8 mouse cellular contexts compared by ENCODE assay signal in genomic region chr2:13523540-13524456, GRCm38 (mm10). TPM values are rescaled to one million over a fixed set of nuclear protein-coding genes. Genes with fewer than 3 reads are reported as not detected.
DNase-seq lines count a peak whose midpoint lies in the region; ATAC-seq and TF ChIP-seq lines count a peak whose summit lies in the region.

No protein-coding gene starts in this region.

- H3K4me1 ChIP-seq in midbrain, embryonic 14.5 days (ENCODE audit: control insufficient read depth, insufficient read depth, low read length), result 0 out of 2 replicates have a peak, but pooled peaks cover 4% of the 10 kb centered on the region
- H3K4me1 ChIP-seq in midbrain, embryonic 13.5 days (replicated peaks), result peaks cover 12% of the 10 kb centered on the region; the same call in 1 of the 2 replicates
- no peaks in the 10 kb centered on the region for H3K4me1 ChIP-seq in forebrain, postnatal 0 days (ENCODE audit: insufficient read depth)

- H3K27ac ChIP-seq in midbrain, embryonic 14.5 days (replicated peaks; ENCODE audit: low read depth, low read length), result no peak overlapping the region
- H3K27ac ChIP-seq in midbrain, embryonic 13.5 days, result no peak overlapping the region
- H3K27ac ChIP-seq in forebrain, postnatal 0 days (ENCODE audit: low read depth, low read length), result no peak overlapping the region

- WGBS in midbrain, embryonic 14.5 days, result 70% methylated on average over 8 of the region's 8 CpGs
- 64% methylated on average over 8 of the region's 8 CpGs for WGBS in midbrain, embryonic 13.5 days
- WGBS in forebrain, postnatal 0 days, result 62% methylated on average over 8 of the region's 8 CpGs

- H3K9me3 ChIP-seq in midbrain, embryonic 14.5 days (ENCODE audit: control insufficient read depth, low read length), result no peaks in the 10 kb centered on the region
- no peaks in the 10 kb centered on the region for H3K9me3 ChIP-seq in midbrain, embryonic 13.5 days
- no peaks in the 10 kb centered on the region for H3K9me3 ChIP-seq in forebrain, postnatal 0 days (ENCODE audit: low read length)

- H3K36me3 ChIP-seq in midbrain, embryonic 14.5 days (ENCODE audit: control insufficient read depth, insufficient read depth, low read length), result peaks cover 7% of the 10 kb centered on the region; the same call in 1 of the 2 replicates
- peaks cover 7% of the 10 kb centered on the region; the same call in 1 of the 2 replicates for H3K36me3 ChIP-seq in midbrain, embryonic 13.5 days
- 0 out of 2 replicates have a peak, but pooled peaks cover under 1% of the 10 kb centered on the region for H3K36me3 ChIP-seq in forebrain, postnatal 0 days (ENCODE audit: insufficient read depth)

- no peaks in the 10 kb centered on the region for H3K27me3 ChIP-seq in midbrain, embryonic 14.5 days (ENCODE audit: control insufficient read depth, insufficient read depth, low read length)
- H3K27me3 ChIP-seq in midbrain, embryonic 13.5 days, result no peaks in the 10 kb centered on the region
- H3K27me3 ChIP-seq in forebrain, postnatal 0 days (ENCODE audit: insufficient read depth, low read length), result no peaks in the 10 kb centered on the region

- no peak for TF ChIP-seq CTCF in forebrain, postnatal 0 days (IDR thresholded peaks at IDR 0.05; ENCODE audit: low read depth)

- no peak overlapping the region for H3K4me3 ChIP-seq in midbrain, embryonic 14.5 days (replicated peaks; ENCODE audit: low read depth, low read length)
- no peak overlapping the region for H3K4me3 ChIP-seq in midbrain, embryonic 13.5 days (replicated peaks)
- no peak overlapping the region for H3K4me3 ChIP-seq in forebrain, postnatal 0 days (ENCODE audit: low read depth, low read length)

- no peak overlapping the region for H3K9ac ChIP-seq in midbrain, embryonic 14.5 days (replicated peaks; ENCODE audit: low read length)
- no peak overlapping the region for H3K9ac ChIP-seq in midbrain, embryonic 13.5 days (replicated peaks)
- no peak overlapping the region for H3K9ac ChIP-seq in forebrain, postnatal 0 days

- no peak for ATAC-seq in midbrain, embryonic 14.5 days (ENCODE audit: low FRiP score, low TSS enrichment)
- no peak; the same call in 1 of the 2 replicates for ATAC-seq in midbrain, embryonic 13.5 days
- ATAC-seq in forebrain, postnatal 0 days, result peak; percentile 48; the same call in 1 of the 2 replicates

- H3K4me2 ChIP-seq in midbrain, embryonic 14.5 days (ENCODE audit: low read length), result no peak overlapping the region
- no peak overlapping the region for H3K4me2 ChIP-seq in midbrain, embryonic 13.5 days (replicated peaks)
- H3K4me2 ChIP-seq in forebrain, postnatal 0 days (ENCODE audit: low read depth), result no peak overlapping the region

- peak; percentile 7 for DNase-seq in midbrain, embryonic 14.5 days
- no peak for DNase-seq in forebrain, postnatal 0 days
- DNase-seq in layer of hippocampus, postnatal 14 days (ENCODE audit: low spot score in 2 of 2), result peak; percentile 17 to 59
- DNase-seq in right cerebral cortex, postnatal 10 days (ENCODE audit: low spot score in 2 of 2), result peak; percentile 48 to 64
- no peak for DNase-seq in natural killer cell, adult 2 months (ENCODE audit: low spot score in 2 of 2)
- no peak for DNase-seq in spleen, postnatal 14 days (ENCODE audit: low spot score in 2 of 2)
- DNase-seq in adrenal gland, postnatal 14 days, result no peak

RNA-seq across cellular contexts. Expression of gene Trdmt1, which starts 20.7 kb away (rescaled TPM):
- 8.6 and 8.9 TPM in 2 replicates for polyA plus RNA-seq in midbrain, embryonic 14.5 days (2014; fragmentation: Nextera tagmentation; extraction: Ambion mirVana)
- 7.1 and 8.0 TPM in 2 replicates for polyA plus RNA-seq in midbrain, embryonic 13.5 days (2015; fragmentation: Nextera tagmentation; extraction: Ambion mirVana)
- total RNA-seq in forebrain, postnatal 0 days (2014; rRNA removed), result 11.3 and 13.0 TPM in 2 replicates
- 7.8 and 8.7 TPM in 2 replicates for polyA plus RNA-seq in forebrain, postnatal 0 days (2015; fragmentation: Nextera tagmentation; extraction: Ambion mirVana)
- 1 to 10 TPM; 4.4 to 5.9 TPM for total RNA-seq in layer of hippocampus, postnatal 14 days (2021)
- total RNA-seq in adrenal gland, postnatal 14 days (2021), result 3.0 and 8.0 TPM in 2 replicates

RNA-seq across cellular contexts. Expression of gene Cubn, which starts 32.2 kb away (rescaled TPM):
- polyA plus RNA-seq in midbrain, embryonic 14.5 days (2014; fragmentation: Nextera tagmentation; extraction: Ambion mirVana), result 0.54 and 0.67 TPM in 2 replicates
- 0.43 and 0.48 TPM in 2 replicates for polyA plus RNA-seq in midbrain, embryonic 13.5 days (2015; fragmentation: Nextera tagmentation; extraction: Ambion mirVana)
- total RNA-seq in forebrain, postnatal 0 days (2014; rRNA removed), result 0.62 and 1.1 TPM in 2 replicates
- polyA plus RNA-seq in forebrain, postnatal 0 days (2015; fragmentation: Nextera tagmentation; extraction: Ambion mirVana), result 0.14 and 0.25 TPM in 2 replicates
- under 1 TPM; 0.25 to 0.29 TPM for total RNA-seq in layer of hippocampus, postnatal 14 days (2021)
- total RNA-seq in adrenal gland, postnatal 14 days (2021), result 0.41 and 0.90 TPM in 2 replicates

RNA-seq across cellular contexts. Expression of gene Vim, which starts 49.9 kb away (rescaled TPM):
- 432 and 607 TPM in 2 replicates for polyA plus RNA-seq in midbrain, embryonic 14.5 days (2014; fragmentation: Nextera tagmentation; extraction: Ambion mirVana)
- 773 and 781 TPM in 2 replicates for polyA plus RNA-seq in midbrain, embryonic 13.5 days (2015; fragmentation: Nextera tagmentation; extraction: Ambion mirVana)
- total RNA-seq in forebrain, postnatal 0 days (2014; rRNA removed), result 441 and 554 TPM in 2 replicates
- polyA plus RNA-seq in forebrain, postnatal 0 days (2015; fragmentation: Nextera tagmentation; extraction: Ambion mirVana), result 224 and 269 TPM in 2 replicates
- 100 to 1,000 TPM in 1 of 2 experiments, 10 to 100 TPM in 1; 81.1 to 121 TPM for total RNA-seq in layer of hippocampus, postnatal 14 days (2021)
- 281 and 438 TPM in 2 replicates for total RNA-seq in adrenal gland, postnatal 14 days (2021)

Comparison
In these comparisons a context has a peak if more than half of its experiments do, and no peak if none do; other contexts are left out.
1. DNase-seq: peak in midbrain, embryonic 14.5 days (single experiment), layer of hippocampus, postnatal 14 days (2 of 2) and right cerebral cortex, postnatal 10 days (2 of 2); none in forebrain, postnatal 0 days (single experiment), natural killer cell, adult 2 months (0 of 2), spleen, postnatal 14 days (0 of 2) and adrenal gland, postnatal 14 days (single experiment).